Mouse (Mus musculus): ENCODE data around the gene Klhl21. TPM values are rescaled to one million over a fixed set of nuclear protein-coding genes. Genes with fewer than 3 reads are reported as not detected.

Klhl21 gene
- 11.7 and 13.3 TPM in 2 replicates for polyA plus RNA-seq (2012; ENCODE audit: insufficient read depth, insufficient read length, missing spikeins)

DNA sequence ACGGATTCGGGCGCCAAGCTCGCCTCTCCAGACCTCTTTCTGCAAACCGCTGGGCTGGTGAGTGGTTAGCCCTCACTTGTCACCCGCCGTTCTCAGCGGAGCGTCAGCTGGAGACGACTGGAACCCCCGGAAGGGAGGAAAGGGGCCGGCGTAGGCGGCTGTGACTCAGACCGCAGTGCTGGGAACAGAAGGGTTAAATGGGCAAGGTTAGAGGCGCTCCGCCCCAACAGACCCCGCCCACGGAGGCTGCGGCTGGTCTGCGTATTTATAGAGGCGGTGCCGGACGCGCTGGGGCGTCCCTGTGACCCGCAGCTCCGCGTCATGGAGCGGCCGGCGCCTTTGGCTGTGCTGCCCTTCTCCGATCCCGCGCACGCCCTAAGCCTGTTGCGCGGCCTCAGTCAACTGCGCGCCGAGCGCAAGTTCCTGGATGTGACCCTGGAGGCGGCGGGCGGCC lies at the start of gene Klhl21:
TSS of gene Klhl21 (plus strand) at position 182 of the 454 bp plus-strand sequence.
- peak within 1 kb of the TSS; percentile 72 for H3K27ac ChIP-seq (ENCODE audit: insufficient read depth, low read depth, low read length)
- peaks cover 12% of the 10 kb centered on the region for H3K4me1 ChIP-seq (ENCODE audit: control insufficient read depth, insufficient read depth, low read length)
- H3K4me3 ChIP-seq (ENCODE audit: insufficient read depth, low read length) = peak within 1 kb of the TSS; percentile 83
- TF ChIP-seq CTCF (IDR thresholded peaks at IDR 0.05; ENCODE audit: low read depth, low read length) = no peak
- peak; percentile 72; the same call in 1 of the 2 replicates for TF ChIP-seq POLR2A (IDR thresholded peaks at IDR 0.05; ENCODE audit: borderline replicate concordance, low read depth, low read length)

DNA sequence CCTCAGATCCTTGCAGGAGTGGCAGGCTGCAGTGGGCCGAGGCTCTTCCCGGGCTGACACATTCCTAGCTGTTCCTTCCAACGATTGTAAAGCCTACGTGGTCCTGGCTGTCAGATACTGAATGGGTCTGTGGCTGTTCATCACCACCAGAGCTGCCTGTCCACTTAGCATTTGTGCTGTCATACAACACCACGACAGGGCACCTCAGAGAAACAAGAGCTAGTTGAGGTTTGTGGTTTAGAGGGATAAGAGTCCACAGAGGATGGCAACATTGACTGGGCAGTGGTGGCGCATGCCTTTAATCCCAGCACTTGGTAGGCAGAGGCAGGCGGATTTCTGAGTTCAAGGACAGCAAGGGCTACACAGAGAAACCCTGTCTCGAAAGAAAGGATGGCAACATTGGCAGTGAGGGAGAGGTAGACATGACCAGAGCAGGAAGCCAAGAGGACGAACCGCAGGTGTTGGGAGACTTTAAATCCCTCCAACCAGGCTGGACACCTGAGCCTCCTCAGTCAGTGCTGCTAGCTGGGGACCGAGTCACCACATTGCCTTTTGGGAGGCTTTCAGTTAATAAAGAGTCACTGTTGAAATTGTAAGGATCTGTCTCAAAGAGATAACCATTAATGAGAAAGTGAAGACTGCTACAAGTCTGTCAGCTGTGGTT lies 48.6 kb upstream of the Klhl21 start:
- peaks cover 20% of the 10 kb centered on the region for H3K4me1 ChIP-seq (ENCODE audit: control insufficient read depth, insufficient read depth, low read length)
- H3K4me3 ChIP-seq (ENCODE audit: insufficient read depth, low read length) = no peak overlapping the region
- no peak overlapping the region for H3K27ac ChIP-seq (ENCODE audit: insufficient read depth, low read depth, low read length)

DNA sequence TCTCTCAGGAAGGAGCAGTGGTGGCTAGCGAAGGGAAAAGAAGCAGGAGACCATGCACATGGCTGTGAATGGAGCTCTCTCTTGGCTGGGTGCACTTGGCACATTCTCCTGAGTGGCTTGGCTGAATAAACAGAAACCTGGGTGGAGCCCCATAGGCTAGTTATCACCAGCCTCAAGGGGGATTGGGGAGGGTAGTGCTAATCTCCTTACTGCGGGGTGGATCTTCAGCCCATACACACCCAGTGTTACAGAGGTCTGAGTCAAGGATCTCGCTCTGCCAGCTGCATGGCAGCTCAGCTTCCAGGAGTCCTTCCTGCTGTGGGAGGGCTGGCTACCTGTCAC lies 48.1 kb upstream of the Klhl21 start:
- no peak overlapping the region for H3K27ac ChIP-seq (ENCODE audit: insufficient read depth, low read depth, low read length)
- TF ChIP-seq CTCF (IDR thresholded peaks at IDR 0.05; ENCODE audit: low read depth, low read length) (no peak), POLR2A (IDR thresholded peaks at IDR 0.05; ENCODE audit: borderline replicate concordance, low read depth, low read length) (no peak)
- no peak overlapping the region for H3K4me3 ChIP-seq (ENCODE audit: insufficient read depth, low read length)
- H3K4me1 ChIP-seq (ENCODE audit: control insufficient read depth, insufficient read depth, low read length) = peaks cover 20% of the 10 kb centered on the region

More for the DNA sequence above, 48.6 kb upstream of the Klhl21 start:
- TF ChIP-seq CTCF (IDR thresholded peaks at IDR 0.05; ENCODE audit: low read depth, low read length) (no peak), POLR2A (IDR thresholded peaks at IDR 0.05; ENCODE audit: borderline replicate concordance, low read depth, low read length) (no peak)

DNA sequence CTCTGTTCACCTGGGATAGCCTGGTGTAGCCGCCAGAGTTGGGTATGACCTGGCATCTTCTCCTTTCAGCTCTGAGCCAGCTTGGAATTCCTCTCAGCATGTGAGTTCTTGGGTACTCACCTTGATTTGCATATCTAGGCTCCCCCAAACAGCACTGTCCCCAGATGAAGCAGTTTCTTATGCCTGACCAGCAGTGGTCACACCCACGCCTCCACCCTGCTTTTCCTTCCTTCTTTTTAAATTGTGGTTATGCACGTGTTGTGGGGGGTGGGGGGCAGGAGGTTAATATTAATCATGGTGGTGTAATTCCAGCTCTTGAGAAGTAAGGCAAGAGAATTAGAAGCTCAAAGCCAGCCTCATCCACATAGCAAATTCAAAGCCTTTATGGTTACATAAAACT lies 45.8 kb upstream of the Klhl21 start:
- TF ChIP-seq CTCF (IDR thresholded peaks at IDR 0.05; ENCODE audit: low read depth, low read length) = no peak
- TF ChIP-seq POLR2A (IDR thresholded peaks at IDR 0.05; ENCODE audit: borderline replicate concordance, low read depth, low read length) = no peak
- H3K4me1 ChIP-seq (ENCODE audit: control insufficient read depth, insufficient read depth, low read length) = peaks cover 20% of the 10 kb centered on the region
- peak overlapping the region; percentile 53 for H3K27ac ChIP-seq (ENCODE audit: insufficient read depth, low read depth, low read length)
- no peak overlapping the region for H3K4me3 ChIP-seq (ENCODE audit: insufficient read depth, low read length)

DNA sequence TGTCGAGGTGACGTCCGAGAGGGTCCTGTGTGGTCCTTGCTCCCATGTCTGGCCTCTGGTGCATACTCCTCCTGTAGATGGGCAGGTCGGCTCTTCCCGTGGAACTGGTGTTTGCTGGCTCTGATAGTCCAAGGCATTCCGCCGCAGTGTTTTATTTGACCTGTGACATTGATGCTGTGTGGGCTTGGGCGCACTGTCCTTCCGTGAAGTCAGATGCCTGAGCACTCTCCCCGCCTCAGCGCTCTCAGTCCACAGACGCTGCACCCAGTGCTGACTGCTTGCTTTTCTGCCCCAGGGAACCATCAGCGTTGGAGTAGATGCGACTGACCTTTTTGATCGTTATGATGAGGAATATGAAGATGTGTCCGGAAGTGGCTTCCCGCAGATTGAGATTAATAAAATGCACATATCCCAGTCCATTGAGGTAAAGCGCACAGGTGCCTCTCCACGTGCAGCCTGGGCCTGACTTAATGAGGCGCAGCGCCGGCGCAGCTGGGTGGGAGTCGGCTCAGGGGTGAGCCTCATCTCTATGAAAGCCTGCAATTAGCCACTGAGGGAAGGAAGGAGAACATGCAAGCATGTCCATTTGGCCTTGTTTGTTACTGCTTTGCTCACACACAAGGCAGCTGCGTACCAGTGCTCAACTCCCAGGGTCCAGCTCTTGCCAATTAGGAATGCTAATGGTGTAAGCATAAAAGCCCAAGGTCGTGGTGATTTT lies 40.2 kb upstream of the Klhl21 start:
- H3K4me1 ChIP-seq (ENCODE audit: control insufficient read depth, insufficient read depth, low read length) = peaks cover 6% of the 10 kb centered on the region
- no peak for TF ChIP-seq CTCF (IDR thresholded peaks at IDR 0.05; ENCODE audit: low read depth, low read length)
- no peak for TF ChIP-seq POLR2A (IDR thresholded peaks at IDR 0.05; ENCODE audit: borderline replicate concordance, low read depth, low read length)
- no peak overlapping the region for H3K4me3 ChIP-seq (ENCODE audit: insufficient read depth, low read length)
- no peak overlapping the region for H3K27ac ChIP-seq (ENCODE audit: insufficient read depth, low read depth, low read length)

DNA sequence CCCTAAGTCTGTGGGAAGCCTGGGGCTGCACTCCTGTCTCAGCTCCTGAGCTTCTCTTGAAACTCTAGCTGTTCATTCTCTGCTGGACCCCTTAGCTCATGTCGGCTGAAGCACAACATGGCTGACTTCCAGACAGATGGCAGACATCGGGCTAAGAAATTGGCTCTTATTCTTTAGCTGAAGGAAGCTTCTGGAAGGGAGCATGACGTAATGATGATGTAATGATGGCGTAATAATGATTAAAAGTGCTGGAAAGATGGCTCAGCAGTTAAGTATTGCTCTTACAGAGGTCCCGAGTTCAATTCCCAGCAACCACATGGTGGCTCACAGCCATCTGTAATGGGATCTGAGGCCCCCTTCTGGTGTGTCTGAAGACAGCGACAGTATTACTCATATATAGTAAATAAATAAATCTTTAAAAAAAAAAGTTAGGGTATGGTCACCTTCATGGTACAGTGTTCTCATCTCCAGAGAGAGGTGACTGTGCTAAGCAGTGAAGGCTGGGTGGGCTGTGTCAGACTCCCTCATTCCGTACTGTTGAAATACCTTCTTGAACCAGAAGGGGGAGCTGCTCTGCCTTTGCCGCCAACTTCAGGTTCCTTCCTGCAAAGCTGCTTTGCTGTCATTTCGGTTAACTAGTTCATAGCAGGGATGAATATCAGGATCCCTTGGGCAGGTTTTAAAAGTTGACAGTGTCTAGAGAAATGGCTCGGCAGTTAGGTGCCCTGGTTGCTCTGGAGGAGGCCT lies 36.2 kb upstream of the Klhl21 start:
- no peak overlapping the region for H3K27ac ChIP-seq (ENCODE audit: insufficient read depth, low read depth, low read length)
- TF ChIP-seq POLR2A (IDR thresholded peaks at IDR 0.05; ENCODE audit: borderline replicate concordance, low read depth, low read length) (no peak), CTCF (IDR thresholded peaks at IDR 0.05; ENCODE audit: low read depth, low read length) (peak; percentile 23; the same call in 1 of the 2 replicates)
- 0 out of 2 replicates have a peak, but pooled peaks cover 3% of the 10 kb centered on the region for H3K4me1 ChIP-seq (ENCODE audit: control insufficient read depth, insufficient read depth, low read length)
- H3K4me3 ChIP-seq (ENCODE audit: insufficient read depth, low read length) = no peak overlapping the region

DNA sequence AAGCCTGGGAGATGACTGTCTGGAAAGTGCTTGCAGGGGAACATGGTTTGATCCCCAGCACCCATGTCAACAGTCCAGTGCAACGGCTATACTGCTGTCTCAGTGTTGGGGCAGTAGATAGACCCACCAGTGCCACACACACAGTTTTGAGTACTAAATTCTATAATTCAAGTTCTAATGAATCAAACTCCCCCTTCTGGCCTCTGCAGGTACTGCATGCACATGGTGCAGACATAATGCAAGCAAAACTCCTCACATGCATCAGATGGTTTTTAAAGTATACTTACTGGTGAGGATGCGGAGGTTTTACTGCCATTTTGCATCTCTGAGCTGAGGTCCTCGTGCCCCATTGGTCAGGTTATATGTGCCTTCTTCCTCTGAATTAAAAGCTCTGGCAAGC lies 33.2 kb upstream of the Klhl21 start:
- Histone ChIP-seq H3K27ac (ENCODE audit: insufficient read depth, low read depth, low read length) (no peak overlapping the region), H3K4me1 (ENCODE audit: control insufficient read depth, insufficient read depth, low read length) (peaks cover 5% of the 10 kb centered on the region), H3K4me3 (ENCODE audit: insufficient read depth, low read length) (no peak overlapping the region)
- TF ChIP-seq CTCF (IDR thresholded peaks at IDR 0.05; ENCODE audit: low read depth, low read length) (peak; percentile 42), POLR2A (IDR thresholded peaks at IDR 0.05; ENCODE audit: borderline replicate concordance, low read depth, low read length) (no peak)

DNA sequence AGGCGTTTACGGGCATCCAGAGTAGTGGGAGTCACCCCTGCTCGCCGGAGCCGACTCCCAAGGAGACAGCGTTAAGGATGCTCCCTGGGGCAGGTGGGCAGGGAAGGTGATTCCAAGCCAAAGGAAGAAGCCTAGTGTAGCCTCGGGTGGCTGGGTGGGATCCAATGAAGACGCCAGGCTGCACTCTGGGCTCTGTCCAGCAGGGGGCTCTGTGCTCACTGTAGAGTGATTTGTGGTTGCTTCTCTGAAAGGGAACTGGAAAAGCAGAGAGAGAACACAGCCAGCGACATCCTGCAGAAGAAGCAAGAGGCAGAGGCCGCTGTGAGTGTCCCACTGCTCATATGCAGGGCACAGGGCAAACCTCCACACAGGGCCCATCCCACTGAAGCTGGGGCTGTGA lies 30.9 kb upstream of the Klhl21 start:
- peak; percentile 62 for TF ChIP-seq CTCF (IDR thresholded peaks at IDR 0.05; ENCODE audit: low read depth, low read length)
- TF ChIP-seq POLR2A (IDR thresholded peaks at IDR 0.05; ENCODE audit: borderline replicate concordance, low read depth, low read length) = no peak

DNA sequence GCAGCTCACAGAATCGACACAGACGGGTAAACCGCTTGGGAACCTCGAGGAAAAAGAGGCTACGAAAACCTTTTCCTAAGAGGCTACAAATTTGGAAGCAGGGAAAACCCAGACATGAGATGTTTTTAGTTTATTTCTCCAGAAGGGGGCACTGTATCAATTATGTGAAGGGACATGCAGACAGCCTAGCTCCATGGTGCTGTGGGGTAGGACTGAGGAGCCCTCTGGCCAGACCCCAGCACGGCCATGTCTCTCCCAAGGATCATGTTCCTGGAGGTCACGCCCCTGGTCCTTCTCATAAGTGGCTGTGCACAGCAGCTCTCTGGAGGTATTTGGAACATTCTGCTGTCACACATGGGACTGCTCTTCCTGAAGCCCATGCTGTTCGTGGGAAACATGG lies 27.9 kb upstream of the Klhl21 start:
- no peak overlapping the region for H3K27ac ChIP-seq (ENCODE audit: insufficient read depth, low read depth, low read length)
- H3K4me1 ChIP-seq (ENCODE audit: control insufficient read depth, insufficient read depth, low read length) = peaks cover 3% of the 10 kb centered on the region
- TF ChIP-seq CTCF (IDR thresholded peaks at IDR 0.05; ENCODE audit: low read depth, low read length) = peak; percentile 28
- no peak for TF ChIP-seq POLR2A (IDR thresholded peaks at IDR 0.05; ENCODE audit: borderline replicate concordance, low read depth, low read length)
- H3K4me3 ChIP-seq (ENCODE audit: insufficient read depth, low read length) = no peak overlapping the region

More for the DNA sequence above, 30.9 kb upstream of the Klhl21 start:
- peaks cover 3% of the 10 kb centered on the region for H3K4me1 ChIP-seq (ENCODE audit: control insufficient read depth, insufficient read depth, low read length)
- no peak overlapping the region for H3K27ac ChIP-seq (ENCODE audit: insufficient read depth, low read depth, low read length)
- no peak overlapping the region for H3K4me3 ChIP-seq (ENCODE audit: insufficient read depth, low read length)

Measured in bone marrow macrophage, adult 2 months (primary cell).